Mouse (Mus musculus): Measurements from ENCODE around the gene C1qtnf9.
A peak's percentile ranks its signal among the peaks of the same experiment; 100 is the strongest.

Gene C1qtnf9

GRCm38 (mm10) chr14:60796600-60797322 lies 28.8 kb downstream of the C1qtnf9 start:
- DNase-seq, result no peak

- DNase-seq, result no peak
Measured at GRCm38 (mm10) chr14:60797596-60797995, 29.7 kb downstream of the C1qtnf9 start.

DNA sequence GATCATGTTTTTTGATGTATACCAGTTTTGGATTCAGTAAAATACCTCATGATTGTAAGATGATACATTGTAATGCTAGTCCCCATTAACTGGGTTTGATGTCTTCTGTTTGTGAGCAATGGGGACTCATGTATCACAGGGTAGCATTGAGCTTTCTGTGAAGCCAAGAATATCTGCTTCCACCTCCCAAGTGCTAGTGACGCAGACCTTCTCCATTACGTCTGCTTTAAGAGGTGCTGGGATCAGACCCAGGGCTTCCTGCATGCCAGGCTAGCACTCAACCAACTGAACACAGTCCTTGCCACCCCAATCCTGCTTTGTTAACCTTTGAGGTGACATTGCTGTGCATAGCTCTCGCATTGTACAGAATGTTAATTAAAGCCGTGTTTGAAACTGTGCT lies 30.8 kb downstream of the C1qtnf9 start:
- no peak for DNase-seq

- DNase-seq, result peak; percentile 57
Measured at GRCm38 (mm10) chr14:60799762-60800728, 32.1 kb downstream of the C1qtnf9 start.

GRCm38 (mm10) chr14:60802026-60802425 lies 34.1 kb downstream of the C1qtnf9 start:
- DNase-seq, result no peak

- no peak for DNase-seq
Measured at GRCm38 (mm10) chr14:60804978-60805377, 37.0 kb downstream of the C1qtnf9 start.

GRCm38 (mm10) chr14:60805871-60806270 lies 37.9 kb downstream of the C1qtnf9 start:
- DNase-seq, result no peak

- DNase-seq, result peak; percentile 49
Measured at GRCm38 (mm10) chr14:60806891-60807344, 39.0 kb downstream of the C1qtnf9 start.

DNA sequence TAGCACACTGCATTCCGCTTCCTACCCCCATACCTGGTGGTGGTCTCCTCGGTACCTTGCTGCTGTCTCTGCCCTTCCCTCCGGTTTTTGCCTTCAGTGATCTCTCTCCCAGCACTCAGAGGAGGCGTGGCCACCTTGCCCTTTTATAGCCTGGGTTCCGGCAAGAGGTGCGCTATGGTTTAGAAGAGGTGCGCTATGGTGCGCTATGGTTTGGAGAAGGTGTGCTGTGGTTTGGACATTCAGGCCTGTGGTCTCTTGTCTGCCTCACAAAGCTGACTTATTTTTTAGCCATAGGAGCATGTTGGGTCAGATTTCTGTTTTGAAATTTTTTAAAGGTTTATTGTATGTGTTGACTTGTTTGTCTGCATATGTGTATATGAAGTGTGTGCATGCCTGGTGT lies 41.9 kb downstream of the C1qtnf9 start:
- no peak for DNase-seq

GRCm38 (mm10) chr14:60811547-60811946 lies 43.6 kb downstream of the C1qtnf9 start:
- no peak for DNase-seq

DNA sequence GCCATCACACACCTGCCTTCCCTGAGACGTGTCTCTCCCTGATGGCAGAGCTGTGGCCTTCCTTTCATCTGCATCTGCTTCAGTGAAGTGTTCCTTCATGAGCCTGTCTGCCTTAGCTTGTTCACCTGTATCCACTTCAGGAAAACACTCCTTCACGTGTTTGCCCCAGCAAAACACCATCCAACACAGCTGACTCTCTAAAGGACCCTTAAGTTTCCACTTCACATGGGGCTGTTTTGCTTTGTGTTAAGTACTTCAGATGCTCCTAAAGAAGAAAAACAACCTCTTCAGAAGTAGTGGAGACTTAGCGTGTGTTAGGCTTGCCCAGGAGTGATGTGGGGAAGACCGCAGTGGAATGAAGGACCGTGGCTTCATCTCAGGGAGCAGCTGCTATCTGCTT lies 47.2 kb downstream of the C1qtnf9 start:
- peak; percentile 37 for DNase-seq

GRCm38 (mm10) chr14:60818045-60818444 lies 50.1 kb downstream of the C1qtnf9 start:
- peak; percentile 71 for DNase-seq

DNA sequence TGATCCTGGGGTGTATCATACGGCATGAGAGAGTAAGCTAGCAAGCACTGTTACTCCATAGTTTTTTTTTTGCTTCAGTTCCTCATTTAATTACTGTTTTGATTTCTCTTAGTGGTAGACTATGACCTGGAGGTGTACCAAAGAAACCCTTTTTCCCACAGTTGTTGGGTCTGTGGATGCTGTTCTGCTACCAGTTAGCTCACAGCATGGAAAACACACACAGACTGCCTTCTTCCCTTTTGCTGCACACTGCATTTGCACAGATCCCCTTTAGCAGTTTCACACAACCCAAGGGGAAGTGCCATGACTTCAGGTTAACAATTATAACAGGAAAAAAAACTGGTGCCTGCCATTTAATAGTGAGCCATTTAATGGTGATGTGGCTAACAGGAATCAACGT lies 62.2 kb downstream of the C1qtnf9 start:
- DNase-seq, result no peak

Measured in lung, postnatal 10 days (tissue).